Mouse (Mus musculus) lung, adult 2 months (tissue): ENCODE measurements around the gene Cxcl12. TPM values are rescaled to one million over a fixed set of nuclear protein-coding genes. Genes with fewer than 3 reads are reported as not detected.

Experiments
- DNase-seq: peaks from one replicate; pipeline ENCODE4 v3.0.0; 2022
- H3K4me1 ChIP-seq: fragments of 200-500 bp; 2 replicates; pipeline ENCODE4 v1.6.1; 2011; ENCODE audit warnings: low read length; ENCODE audit not compliant: control insufficient read depth, insufficient read depth
- H3K4me3 ChIP-seq: fragments of 200-500 bp; replicated peaks from 2 replicates; pipeline ENCODE3; 2011; ENCODE audit warnings: low read depth, mild to moderate bottlenecking, control low read depth, low read length; ENCODE audit errors: extremely low read depth
- CTCF ChIP-seq: fragments of 200-500 bp; IDR thresholded peaks from 2 replicates; pipeline ENCODE4 v1.5.1; 2011; ENCODE audit warnings: mild to moderate bottlenecking, low read length, control low read depth; ENCODE audit not compliant: insufficient read depth
- POLR2A ChIP-seq: fragments of 200-500 bp; IDR thresholded peaks from 2 replicates; pipeline ENCODE4 v1.6.1; 2011; ENCODE audit warnings: low read depth, mild to moderate bottlenecking, control low read depth, low read length, borderline replicate concordance; ENCODE audit errors: extremely low read depth
- WGBS: fragments of 180-500 bp; shearing (Covaris S2); methylation state at CpG from one replicate; pipeline ENCODE4 v1.1.7; 2018; 5-methylcytosine and 5-hydroxymethylcytosine counted together
- polyA plus RNA-seq: library from polyadenylated mRNA; depleted of rRNA; stranded (reverse); fragments of >200 nt; gene quantifications from 2 replicates; pipeline ENCODE4 v1.2.3, GENCODE M21; 2012

Gene Cxcl12
- polyA plus RNA-seq, 1 experiment: 189 TPM

DNA sequence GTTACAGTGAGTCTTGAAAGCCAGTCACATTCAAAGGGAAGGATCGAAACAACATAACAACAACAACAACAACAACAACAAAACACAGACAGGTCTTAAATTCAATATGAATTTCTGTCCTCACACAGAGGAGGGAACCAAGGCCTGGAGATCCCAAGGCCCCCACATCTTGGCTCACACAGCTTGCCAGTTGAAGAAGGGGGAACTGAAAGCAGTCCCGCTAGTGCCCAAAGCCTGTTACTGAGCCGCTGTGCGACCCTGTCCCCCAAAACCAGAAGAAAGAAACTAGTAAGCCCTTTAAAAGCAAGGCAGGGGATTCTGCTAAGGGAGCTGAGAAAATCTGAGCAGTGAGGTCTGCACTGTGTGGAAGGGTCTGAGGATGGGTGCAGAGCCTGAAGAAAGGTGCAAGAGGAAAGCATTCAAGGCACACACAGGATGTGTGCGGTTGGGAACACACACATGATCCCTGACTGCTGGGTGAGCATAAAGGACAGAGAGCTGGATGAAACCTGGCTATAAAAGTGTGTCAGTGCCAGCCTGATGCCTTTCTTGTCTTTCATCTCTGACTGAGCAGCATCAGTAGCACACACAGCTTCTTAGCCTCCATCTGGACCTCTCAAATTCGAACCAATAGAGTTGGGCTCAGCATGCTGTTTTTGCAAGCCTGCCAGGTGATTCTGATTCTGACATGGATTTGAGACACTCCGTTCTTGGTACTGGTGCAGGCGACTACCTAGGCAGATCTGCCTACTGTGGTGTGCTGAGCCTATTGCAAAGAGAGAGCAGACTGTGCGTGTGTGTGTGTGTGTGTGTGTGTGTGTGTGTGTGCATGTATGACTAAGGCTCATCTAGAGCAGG, 50.3 kb downstream of the Cxcl12 start:
- H3K4me1 ChIP-seq: no peaks in the 10 kb centered on the region
- WGBS: 78% methylated on average over 9 of the region's 9 CpGs
- H3K4me3 ChIP-seq: no peak overlapping the region
- no peak for DNase-seq
- TF ChIP-seq POLR2A (no peak), CTCF (no peak)

DNA sequence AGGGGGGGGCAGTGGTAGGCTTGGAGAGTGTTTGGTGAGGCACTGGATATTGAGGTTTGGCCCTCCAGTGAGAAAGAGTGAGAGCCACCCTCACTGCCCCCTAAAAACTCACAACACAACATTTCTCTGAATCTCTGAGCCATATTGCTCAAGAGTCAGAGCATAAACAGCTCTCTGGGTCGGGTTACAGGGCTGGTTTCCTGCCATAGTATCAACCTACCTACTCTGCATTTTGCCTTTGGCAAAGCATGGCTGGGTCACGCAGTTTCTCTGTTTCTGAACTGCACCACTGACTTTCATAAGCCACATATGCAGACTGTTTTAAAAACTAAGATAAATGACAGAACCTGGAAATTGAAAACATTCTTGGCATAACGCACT, 51.0 kb downstream of the Cxcl12 start:
- DNase-seq: no peak
- Histone ChIP-seq H3K4me1 (no peaks in the 10 kb centered on the region), H3K4me3 (no peak overlapping the region)
- WGBS: 60% methylated on average over 3 of the region's 3 CpGs
- TF ChIP-seq POLR2A: no peak
- no peak for TF ChIP-seq CTCF

DNA sequence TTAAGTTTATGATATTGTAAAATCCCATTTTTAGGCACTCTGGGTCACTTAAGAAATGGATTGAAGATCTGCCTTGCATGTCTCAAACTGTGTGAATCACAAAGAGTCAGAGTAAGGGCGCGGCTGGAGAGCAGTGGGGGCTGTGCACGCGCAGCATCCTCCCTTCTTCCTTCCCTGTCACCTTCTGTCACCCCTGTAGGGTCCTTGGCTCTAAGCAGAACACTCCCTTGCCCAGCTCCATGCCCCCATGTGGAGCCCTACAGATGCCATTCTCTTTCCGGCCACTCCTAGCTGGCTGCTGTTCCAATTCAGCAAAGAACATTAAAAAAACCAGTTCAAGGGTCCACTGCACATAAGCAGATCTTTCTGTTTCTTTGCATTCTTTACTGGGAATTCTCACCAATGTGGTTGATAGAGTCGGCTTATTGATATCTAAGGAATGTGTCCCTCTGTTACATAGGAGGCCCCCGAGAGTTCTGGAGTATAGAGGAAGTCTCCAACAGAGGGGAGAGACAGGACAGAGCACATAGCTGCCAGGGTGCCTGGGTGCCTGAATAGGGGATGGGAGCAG, 51.7 kb downstream of the Cxcl12 start:
- no peak for DNase-seq
- 82% methylated on average over 7 of the region's 7 CpGs for WGBS
- TF ChIP-seq POLR2A (no peak), CTCF (no peak)
- H3K4me1 ChIP-seq: no peaks in the 10 kb centered on the region
- no peak overlapping the region for H3K4me3 ChIP-seq

GRCm38 (mm10) chr6:117220831-117221345, 52.6 kb downstream of the Cxcl12 start:
- H3K4me1 ChIP-seq: no peaks in the 10 kb centered on the region
- TF ChIP-seq CTCF: no peak
- no peak for TF ChIP-seq POLR2A
- no peak overlapping the region for H3K4me3 ChIP-seq
- DNase-seq: no peak
- 64% methylated on average over 11 of the region's 11 CpGs for WGBS
